Mouse (Mus musculus): ENCODE data around the gene Diras1. TPM values are rescaled to one million over a fixed set of nuclear protein-coding genes. Genes with fewer than 3 reads are reported as not detected.

Gene Diras1
- total and polyA plus RNA-seq, 2 experiments from 2014 or later: not detected

DNA sequence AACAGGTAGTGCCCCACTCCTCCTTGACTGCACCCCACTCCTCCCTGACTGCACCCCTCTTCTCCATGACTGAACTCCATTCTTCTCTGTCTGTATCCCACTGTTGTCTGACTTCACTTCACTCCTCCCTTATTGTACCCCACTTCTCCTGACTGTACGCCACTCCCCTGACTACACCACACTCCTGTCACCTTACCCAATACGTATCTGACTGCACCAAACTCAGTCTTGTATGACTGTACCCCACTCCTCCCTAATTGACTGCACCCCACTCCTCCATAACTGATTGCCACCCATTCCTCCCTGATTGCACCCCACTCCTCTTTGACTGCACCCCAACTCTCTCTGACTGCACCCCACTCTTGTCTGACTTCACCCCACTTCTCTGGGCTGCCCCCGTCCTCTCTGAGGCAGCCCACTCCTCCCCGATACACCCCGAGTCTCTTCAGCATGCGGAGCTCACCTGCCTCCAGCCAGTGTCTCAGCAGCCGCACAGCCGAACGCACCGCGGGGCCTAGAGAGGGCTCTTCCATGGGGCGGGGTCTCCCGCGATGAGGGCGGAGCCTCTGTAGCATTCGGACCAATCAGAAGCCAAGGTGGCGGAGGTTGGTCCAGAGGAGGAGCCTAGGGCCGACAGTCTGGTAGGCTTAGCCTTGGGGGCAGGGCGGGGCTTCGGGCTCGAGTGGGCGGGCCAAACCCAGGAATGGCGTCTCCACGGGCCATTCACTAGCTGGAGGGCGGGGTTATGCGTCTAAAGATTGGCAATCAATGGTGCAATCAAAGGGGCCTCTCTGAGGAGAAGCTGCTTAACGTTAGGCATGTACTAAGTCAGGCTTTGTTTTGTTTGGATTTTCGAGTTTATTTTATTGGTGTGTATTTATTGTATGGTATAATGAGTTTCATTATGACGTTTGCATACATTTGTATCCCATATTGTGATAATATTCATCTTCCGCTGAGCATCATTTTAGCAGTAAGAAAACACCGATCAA, 10.8 kb downstream of the Diras1 start, which contains the start of gene Gng7:
Gene Gng7 (minus strand): TSS at position 553 of the 992 bp plus-strand sequence.
- H3K4me1 ChIP-seq (ENCODE audit: control insufficient read depth, insufficient read depth): no peaks in the 10 kb centered on the region
- H3K4me3 ChIP-seq (ENCODE audit: low read depth, low read length): 0 out of 2 replicates have a peak within 1 kb of the TSS, but pooled peaks have one; percentile 0
- DNase-seq (ENCODE audit: low spot score): peak; percentile 70
- peak within 1 kb of the TSS; percentile 9 for H3K4me2 ChIP-seq (ENCODE audit: low read depth, low read length)
- TF ChIP-seq CTCF (IDR thresholded peaks at IDR 0.05; ENCODE audit: low read depth) (no peak), EP300 (IDR thresholded peaks at IDR 0.05; ENCODE audit: low read depth) (no peak)
- 13% methylated on average over 31 of the region's 31 CpGs for WGBS
- no peak within 1 kb of the TSS for H3K9ac ChIP-seq (replicated peaks; ENCODE audit: low read depth, low read length)
- H3K27ac ChIP-seq (ENCODE audit: low read depth): no peak within 1 kb of the TSS
- ATAC-seq (ENCODE audit: insufficient read depth, low read depth): peak; percentile 92
- no peaks in the 10 kb centered on the region for H3K36me3 ChIP-seq (replicated peaks; ENCODE audit: control insufficient read depth, insufficient read depth, low read length)
- no peaks in the 10 kb centered on the region for H3K9me3 ChIP-seq (replicated peaks; ENCODE audit: control insufficient read depth, low read length)
- no peaks in the 10 kb centered on the region for H3K27me3 ChIP-seq (ENCODE audit: control insufficient read depth, insufficient read depth, low read length)

DNA sequence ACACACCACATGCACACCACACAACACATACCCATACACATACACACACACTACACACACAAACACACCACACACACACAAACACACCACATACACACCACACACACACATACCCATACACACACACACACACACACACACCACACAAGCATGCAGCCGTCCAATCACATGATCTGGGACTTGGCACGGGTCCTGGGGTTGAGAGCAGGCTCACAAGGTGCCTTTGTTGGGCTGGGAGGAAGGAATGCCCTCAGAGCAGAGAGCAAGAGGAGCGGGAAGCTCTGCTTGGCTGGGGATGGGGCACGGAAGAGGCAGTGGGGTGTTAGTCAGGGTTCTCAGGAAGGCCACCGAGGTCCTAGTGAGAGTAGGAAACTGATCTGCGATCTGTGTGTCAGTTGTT, 14.6 kb downstream of the Diras1 start:
- ATAC-seq (ENCODE audit: insufficient read depth, low read depth): peak; percentile 27; the same call in 1 of the 2 replicates
- no peak overlapping the region for H3K9ac ChIP-seq (replicated peaks; ENCODE audit: low read depth, low read length)
- H3K4me3 ChIP-seq (ENCODE audit: low read depth, low read length): no peak overlapping the region
- H3K4me2 ChIP-seq (ENCODE audit: low read depth, low read length): no peak overlapping the region
- no peaks in the 10 kb centered on the region for H3K4me1 ChIP-seq (ENCODE audit: control insufficient read depth, insufficient read depth)
- H3K36me3 ChIP-seq (replicated peaks; ENCODE audit: control insufficient read depth, insufficient read depth, low read length): no peaks in the 10 kb centered on the region
- peak; percentile 27 for DNase-seq (ENCODE audit: low spot score)
- no peaks in the 10 kb centered on the region for H3K9me3 ChIP-seq (replicated peaks; ENCODE audit: control insufficient read depth, low read length)
- 45% methylated on average over 6 of the region's 6 CpGs for WGBS
- no peak overlapping the region for H3K27ac ChIP-seq (ENCODE audit: low read depth)
- no peak for TF ChIP-seq CTCF (IDR thresholded peaks at IDR 0.05; ENCODE audit: low read depth)
- no peaks in the 10 kb centered on the region for H3K27me3 ChIP-seq (ENCODE audit: control insufficient read depth, insufficient read depth, low read length)

DNA sequence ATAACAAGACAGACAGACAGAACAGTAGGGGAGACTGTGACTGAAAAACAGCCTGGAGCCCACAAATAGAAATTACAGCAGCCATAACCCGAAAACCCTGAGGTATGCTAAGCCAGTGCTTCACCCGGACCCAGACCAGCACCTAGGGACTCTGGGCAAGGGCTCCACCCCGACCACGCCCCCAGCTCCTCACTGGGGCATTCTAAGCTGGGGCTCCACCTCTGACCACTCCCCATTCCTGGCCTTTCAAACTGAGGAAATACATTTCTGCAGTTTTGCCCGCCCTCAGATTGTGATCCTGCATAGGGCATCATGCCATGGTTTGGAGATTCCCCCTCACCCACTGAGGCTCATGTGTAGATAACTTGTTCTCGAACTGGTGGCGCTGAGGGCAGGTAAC, 18.2 kb downstream of the Diras1 start:
- H3K9me3 ChIP-seq (replicated peaks; ENCODE audit: control insufficient read depth, low read length): no peaks in the 10 kb centered on the region
- no peak overlapping the region for H3K9ac ChIP-seq (replicated peaks; ENCODE audit: low read depth, low read length)
- H3K4me3 ChIP-seq (ENCODE audit: low read depth, low read length): no peak overlapping the region
- no peaks in the 10 kb centered on the region for H3K36me3 ChIP-seq (replicated peaks; ENCODE audit: control insufficient read depth, insufficient read depth, low read length)
- DNase-seq (ENCODE audit: low spot score) (no peak), ATAC-seq (ENCODE audit: insufficient read depth, low read depth) (no peak)
- H3K4me2 ChIP-seq (ENCODE audit: low read depth, low read length): no peak overlapping the region
- TF ChIP-seq EP300 (IDR thresholded peaks at IDR 0.05; ENCODE audit: low read depth): no peak
- no peak for TF ChIP-seq CTCF (IDR thresholded peaks at IDR 0.05; ENCODE audit: low read depth)
- 29% methylated on average over 7 of the region's 7 CpGs for WGBS
- no peaks in the 10 kb centered on the region for H3K4me1 ChIP-seq (ENCODE audit: control insufficient read depth, insufficient read depth)
- no peaks in the 10 kb centered on the region for H3K27me3 ChIP-seq (ENCODE audit: control insufficient read depth, insufficient read depth, low read length)
- no peak overlapping the region for H3K27ac ChIP-seq (ENCODE audit: low read depth)

DNA sequence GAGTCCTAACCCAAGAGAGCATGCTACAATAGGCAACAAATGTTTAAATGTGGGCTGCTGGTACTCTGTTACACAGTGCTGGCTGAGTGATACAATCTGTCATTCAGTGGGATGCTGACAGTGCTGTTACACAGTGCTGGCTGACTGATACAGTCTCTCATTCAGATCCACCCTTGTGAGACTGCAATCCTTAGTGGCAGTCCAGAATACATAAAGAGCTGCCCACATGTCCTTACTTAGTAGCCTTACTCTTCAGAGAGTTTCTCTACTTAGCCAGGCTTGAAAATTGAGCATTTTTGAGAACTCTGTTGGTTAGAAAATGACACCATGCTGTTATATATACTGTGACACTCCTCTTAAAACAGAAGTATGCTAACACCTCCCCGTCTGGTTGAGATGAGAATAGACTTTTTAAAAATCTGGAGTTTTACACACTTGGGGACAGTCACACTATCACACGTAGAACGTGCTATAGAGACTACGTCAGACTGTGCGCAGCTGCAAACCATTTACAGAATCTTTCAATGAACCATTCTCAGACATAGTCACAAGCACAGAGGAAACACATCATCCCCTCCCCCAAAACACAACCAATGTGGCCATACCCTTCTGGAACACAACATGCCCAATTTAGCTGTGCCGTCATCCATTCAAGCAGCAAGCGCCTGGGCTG, 19.3 kb downstream of the Diras1 start:
- no peak for DNase-seq (ENCODE audit: low spot score)
- TF ChIP-seq EP300 (IDR thresholded peaks at IDR 0.05; ENCODE audit: low read depth): no peak
- no peak for TF ChIP-seq CTCF (IDR thresholded peaks at IDR 0.05; ENCODE audit: low read depth)
- no peak overlapping the region for H3K4me3 ChIP-seq (ENCODE audit: low read depth, low read length)
- no peak overlapping the region for H3K9ac ChIP-seq (replicated peaks; ENCODE audit: low read depth, low read length)
- ATAC-seq (ENCODE audit: insufficient read depth, low read depth): no peak
- H3K4me2 ChIP-seq (ENCODE audit: low read depth, low read length): no peak overlapping the region
- WGBS: 83% methylated on average over 7 of the region's 7 CpGs
- H3K27ac ChIP-seq (ENCODE audit: low read depth): no peak overlapping the region
- H3K27me3 ChIP-seq (ENCODE audit: control insufficient read depth, insufficient read depth, low read length): no peaks in the 10 kb centered on the region
- 0 out of 2 replicates have a peak, but pooled peaks cover 2% of the 10 kb centered on the region for H3K4me1 ChIP-seq (ENCODE audit: control insufficient read depth, insufficient read depth)
- H3K36me3 ChIP-seq (replicated peaks; ENCODE audit: control insufficient read depth, insufficient read depth, low read length): no peaks in the 10 kb centered on the region
- no peaks in the 10 kb centered on the region for H3K9me3 ChIP-seq (replicated peaks; ENCODE audit: control insufficient read depth, low read length)

DNA sequence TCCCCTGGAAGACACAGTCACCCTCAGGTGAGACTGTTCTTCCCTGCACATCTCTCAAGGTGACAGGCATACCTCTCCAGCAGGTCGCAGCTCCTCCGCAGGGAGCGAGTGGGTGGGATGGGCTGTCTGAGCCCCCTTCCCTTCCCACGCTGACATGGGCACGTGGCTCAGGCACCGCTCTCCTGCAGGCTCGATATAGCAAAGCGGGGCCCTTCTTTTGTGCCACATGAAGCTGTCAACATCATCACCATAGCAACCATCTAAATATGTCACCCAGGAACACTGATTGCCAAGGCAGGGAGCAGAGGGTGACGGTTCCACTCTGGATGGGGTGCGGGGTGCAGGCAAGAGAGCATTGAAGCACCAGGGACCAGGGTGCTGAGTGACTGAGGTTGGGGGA, 24.3 kb downstream of the Diras1 start:
- Histone ChIP-seq H3K4me3 (ENCODE audit: low read depth, low read length) (no peak overlapping the region), H3K9ac (replicated peaks; ENCODE audit: low read depth, low read length) (no peak overlapping the region), H3K27me3 (ENCODE audit: control insufficient read depth, insufficient read depth, low read length) (peaks cover 20% of the 10 kb centered on the region; the same call in 1 of the 2 replicates), H3K27ac (ENCODE audit: low read depth) (no peak overlapping the region), H3K4me1 (ENCODE audit: control insufficient read depth, insufficient read depth) (0 out of 2 replicates have a peak, but pooled peaks cover 4% of the 10 kb centered on the region), H3K36me3 (replicated peaks; ENCODE audit: control insufficient read depth, insufficient read depth, low read length) (no peaks in the 10 kb centered on the region), H3K4me2 (ENCODE audit: low read depth, low read length) (no peak overlapping the region), H3K9me3 (replicated peaks; ENCODE audit: control insufficient read depth, low read length) (no peaks in the 10 kb centered on the region)
- no peak for DNase-seq (ENCODE audit: low spot score)
- WGBS: 42% methylated on average over 10 of the region's 10 CpGs
- ATAC-seq (ENCODE audit: insufficient read depth, low read depth): peak; percentile 14; the same call in 1 of the 2 replicates
- TF ChIP-seq EP300 (IDR thresholded peaks at IDR 0.05; ENCODE audit: low read depth): no peak

Data from heart, postnatal 0 days (tissue).